Mouse (Mus musculus) brain, embryonic 14.5 days (tissue): Measurements from ENCODE around the gene Fggy.

Source experiments
- CTCF ChIP-seq: fragments of 200-500 bp; IDR thresholded peaks from 2 replicates; pipeline ENCODE4 v1.5.1; 2012; ENCODE audit warnings: inconsistent platforms, mild to moderate bottlenecking, moderate library complexity, borderline replicate concordance; ENCODE audit not compliant: insufficient read depth, insufficient read length; ENCODE audit errors: extremely low read depth
- POLR2A ChIP-seq: fragments of 200-500 bp; IDR thresholded peaks from 2 replicates; pipeline ENCODE4 v1.6.1; 2012; ENCODE audit warnings: mild to moderate bottlenecking, inconsistent platforms, borderline replicate concordance; ENCODE audit not compliant: poor library complexity, insufficient read depth, insufficient read length, severe bottlenecking; ENCODE audit errors: extremely low read depth

DNA sequence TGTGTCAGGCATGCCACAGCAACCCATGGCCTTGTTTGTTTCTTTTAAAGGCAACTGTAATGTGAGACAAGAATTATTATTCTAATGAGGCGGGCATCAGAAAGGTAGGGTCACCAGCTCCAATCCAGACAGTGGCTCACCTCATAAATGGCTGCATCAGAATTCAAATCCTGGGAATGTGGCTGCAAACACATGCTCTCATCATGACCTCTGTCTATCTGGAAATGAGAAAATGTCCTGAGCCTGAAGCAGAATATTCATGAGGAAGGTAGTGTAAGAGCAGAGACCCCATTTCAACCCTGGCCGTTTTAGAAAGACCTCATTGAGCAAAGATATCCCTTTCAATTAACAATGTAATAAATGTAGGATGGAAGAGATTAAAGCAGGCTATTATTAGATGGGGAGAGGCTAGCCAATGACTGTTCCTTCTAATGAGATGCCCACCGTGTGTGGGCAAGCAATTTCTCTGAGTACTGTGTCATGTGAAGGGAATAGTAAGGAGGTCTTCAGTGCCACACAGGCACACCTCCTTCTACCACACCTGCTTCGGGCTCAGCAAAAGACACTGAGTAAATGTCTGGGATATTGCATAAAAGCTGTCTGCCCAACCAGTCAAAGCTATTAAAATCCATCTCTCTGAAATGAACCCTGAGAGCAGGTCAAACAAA lies 37.2 kb upstream of the Fggy start:
- no peak for TF ChIP-seq CTCF
- no peak for TF ChIP-seq POLR2A
